Comparison of ENCODE assay signal across 9 mouse cellular contexts in genomic region chr8:117772126-117772525, GRCm38 (mm10). TPM values are rescaled to one million over a fixed set of nuclear protein-coding genes. Genes with fewer than 3 reads are reported as not detected.
DNase-seq lines count a peak whose midpoint lies in the region; ATAC-seq and TF ChIP-seq lines count a peak whose summit lies in the region.
"Had no signal": no experiment of that assay in that cellular context is flagged by ENCODE, and none has a peak within 500 bp of the region (broad histone marks: within the 10 kb centered on the region; RNA-seq: fewer than 3 reads in every experiment).

No protein-coding gene starts in this region.

- no peak for TF ChIP-seq EP300 in stomach, postnatal 0 days (optimal IDR thresholded peaks at IDR 0.05)

- TF ChIP-seq CTCF in stomach, postnatal 0 days (IDR thresholded peaks at IDR 0.05; ENCODE audit: low read depth): peak; percentile 82

- no peaks in the 10 kb centered on the region for H3K27me3 ChIP-seq in kidney, embryonic 16.5 days (ENCODE audit: insufficient read depth, low read length)
- H3K27me3 ChIP-seq in embryonic facial prominence, embryonic 10.5 days (replicated peaks; ENCODE audit: low read depth, poor library complexity, severe bottlenecking): no peaks in the 10 kb centered on the region
- H3K27me3 ChIP-seq in liver, embryonic 13.5 days: no peaks in the 10 kb centered on the region
- H3K27me3 ChIP-seq in stomach, postnatal 0 days (ENCODE audit: control insufficient read depth, insufficient read depth, low read length): no peaks in the 10 kb centered on the region
- H3K27me3 ChIP-seq: lung, embryonic 15.5 days had no signal

- no peak overlapping the region for H3K4me3 ChIP-seq in kidney, embryonic 16.5 days (ENCODE audit: low read length)
- H3K4me3 ChIP-seq in embryonic facial prominence, embryonic 10.5 days: no peak overlapping the region
- H3K4me3 ChIP-seq in liver, embryonic 13.5 days (replicated peaks): no peak overlapping the region
- H3K4me3 ChIP-seq in stomach, postnatal 0 days (ENCODE audit: low read depth, low read length): no peak overlapping the region
- H3K4me3 ChIP-seq: lung, embryonic 15.5 days had no signal

- H3K4me2 ChIP-seq in kidney, embryonic 16.5 days (replicated peaks; ENCODE audit: low read depth, low read length): no peak overlapping the region
- peak overlapping the region; percentile 47 for H3K4me2 ChIP-seq in liver, embryonic 13.5 days
- H3K4me2 ChIP-seq in stomach, postnatal 0 days (replicated peaks; ENCODE audit: low read depth): no peak overlapping the region
- H3K4me2 ChIP-seq: lung, embryonic 15.5 days had no signal

- DNase-seq in kidney, adult 11 months: peak; percentile 19
- peak; percentile 51 for DNase-seq in CD4-positive helper T cell, adult 2 months (ENCODE audit: low read depth, low spot score)
- peak; percentile 62 for DNase-seq in NIH3T3 (ENCODE audit: low read depth)
- DNase-seq in embryonic facial prominence, embryonic 10.5 days (ENCODE audit: low spot score): peak; percentile 51
- DNase-seq in liver, embryonic 13.5 days: peak; percentile 55
- peak; percentile 61 for DNase-seq in stomach, postnatal 0 days (ENCODE audit: low spot score)
- no peak for DNase-seq in left cerebral cortex, adult 9 months (ENCODE audit: low spot score in 2 of 2)

- 61% methylated on average over 2 of the region's 2 CpGs for WGBS in kidney, embryonic 16.5 days
- 66% methylated on average over 2 of the region's 2 CpGs for WGBS in embryonic facial prominence, embryonic 10.5 days
- WGBS in liver, embryonic 13.5 days (ENCODE audit: insufficient replicate concordance): 55% methylated on average over 2 of the region's 2 CpGs
- WGBS in stomach, postnatal 0 days: 62% methylated on average over 2 of the region's 2 CpGs

- H3K27ac ChIP-seq in kidney, embryonic 16.5 days (ENCODE audit: low read length): no peak overlapping the region
- no peak overlapping the region for H3K27ac ChIP-seq in embryonic facial prominence, embryonic 10.5 days (replicated peaks)
- H3K27ac ChIP-seq in liver, embryonic 13.5 days: peak overlapping the region; percentile 84
- H3K27ac ChIP-seq in stomach, postnatal 0 days (replicated peaks): peak overlapping the region; percentile 58
- H3K27ac ChIP-seq: lung, embryonic 15.5 days had no signal

- no peaks in the 10 kb centered on the region for H3K4me1 ChIP-seq in kidney, embryonic 16.5 days (ENCODE audit: insufficient read depth, low read length)
- H3K4me1 ChIP-seq in embryonic facial prominence, embryonic 10.5 days: 0 out of 2 replicates have a peak, but pooled peaks cover 5% of the 10 kb centered on the region
- peaks cover 37% of the 10 kb centered on the region for H3K4me1 ChIP-seq in liver, embryonic 13.5 days (replicated peaks)
- H3K4me1 ChIP-seq in stomach, postnatal 0 days (replicated peaks; ENCODE audit: control insufficient read depth, insufficient read depth): no peaks in the 10 kb centered on the region
- H3K4me1 ChIP-seq: lung, embryonic 15.5 days had no signal

- no peaks in the 10 kb centered on the region for H3K36me3 ChIP-seq in kidney, embryonic 16.5 days (ENCODE audit: insufficient read depth, low read length)
- H3K36me3 ChIP-seq in embryonic facial prominence, embryonic 10.5 days (replicated peaks): no peaks in the 10 kb centered on the region
- H3K36me3 ChIP-seq in liver, embryonic 13.5 days: no peaks in the 10 kb centered on the region
- H3K36me3 ChIP-seq in stomach, postnatal 0 days (ENCODE audit: control insufficient read depth, insufficient read depth, low read length): no peaks in the 10 kb centered on the region
- H3K36me3 ChIP-seq: lung, embryonic 15.5 days had no signal

- no peaks in the 10 kb centered on the region for H3K9me3 ChIP-seq in kidney, embryonic 16.5 days (ENCODE audit: low read length)
- no peaks in the 10 kb centered on the region for H3K9me3 ChIP-seq in embryonic facial prominence, embryonic 10.5 days
- no peaks in the 10 kb centered on the region for H3K9me3 ChIP-seq in liver, embryonic 13.5 days (replicated peaks)
- no peaks in the 10 kb centered on the region for H3K9me3 ChIP-seq in stomach, postnatal 0 days (ENCODE audit: control insufficient read depth, low read length)
- H3K9me3 ChIP-seq: lung, embryonic 15.5 days had no signal

- no peak for ATAC-seq in kidney, embryonic 16.5 days (ENCODE audit: low FRiP score, low TSS enrichment)
- peak; percentile 42; the same call in 1 of the 2 replicates for ATAC-seq in liver, embryonic 13.5 days (ENCODE audit: low read depth)
- ATAC-seq in stomach, postnatal 0 days (ENCODE audit: low FRiP score, low TSS enrichment): peak; percentile 24; the same call in 1 of the 2 replicates

- H3K9ac ChIP-seq in kidney, embryonic 16.5 days (replicated peaks; ENCODE audit: low read length): no peak overlapping the region
- H3K9ac ChIP-seq in liver, embryonic 13.5 days: 0 out of 2 replicates have a peak overlapping the region, but pooled peaks have one; percentile 2
- no peak overlapping the region for H3K9ac ChIP-seq in stomach, postnatal 0 days (ENCODE audit: low read length)
- H3K9ac ChIP-seq: lung, embryonic 15.5 days had no signal

RNA-seq across cellular contexts. Expression of gene Mphosph6, which starts 29.6 kb away (rescaled TPM):
- polyA plus RNA-seq in kidney, embryonic 16.5 days (2015; fragmentation: Nextera tagmentation; extraction: Ambion mirVana): 65.7 and 67.6 TPM in 2 replicates
- polyA plus RNA-seq in embryonic facial prominence, embryonic 10.5 days (2016; fragmentation: Nextera tagmentation; extraction: Ambion mirVana): 63.1 and 67.0 TPM in 2 replicates
- 44.9 and 53.7 TPM in 2 replicates for polyA plus RNA-seq in liver, embryonic 13.5 days (2015; fragmentation: Nextera tagmentation; extraction: Ambion mirVana)
- polyA plus RNA-seq in stomach, postnatal 0 days (2015; fragmentation: Nextera tagmentation; extraction: Ambion mirVana): 34.6 and 35.0 TPM in 2 replicates

Comparison
In these comparisons a context has a peak if more than half of its experiments do, and no peak if none do; other contexts are left out.
1. DNase-seq: peak in kidney, adult 11 months (single experiment), CD4-positive helper T cell, adult 2 months (single experiment), NIH3T3 (single experiment), embryonic facial prominence, embryonic 10.5 days (single experiment), liver, embryonic 13.5 days (single experiment) and stomach, postnatal 0 days (single experiment); none in left cerebral cortex, adult 9 months (0 of 2).
2. H3K27ac ChIP-seq: peak in liver, embryonic 13.5 days (single experiment) and stomach, postnatal 0 days (single experiment); none in kidney, embryonic 16.5 days (single experiment) and embryonic facial prominence, embryonic 10.5 days (single experiment).